In genomic region chr4:126977467-126977866, GRCm38 (mm10) we compare ENCODE assay signal across 8 mouse cellular contexts. TPM values are rescaled to one million over a fixed set of nuclear protein-coding genes. Genes with fewer than 3 reads are reported as not detected.
DNase-seq lines count a peak whose midpoint lies in the region; ATAC-seq lines count a peak whose summit lies in the region.

No protein-coding gene starts in this region.

- intact Hi-C loops in left cerebral cortex, postnatal 14 days (cut with DNase I) = no loop called here

- peak; percentile 9 for DNase-seq in cerebellum, adult 11 months
- DNase-seq in left cerebral cortex, postnatal 14 days (ENCODE audit: low spot score in 2 of 2) = peak; percentile 25 to 33
- DNase-seq in left cerebral cortex, adult 11 months (ENCODE audit: low spot score) = no peak
- peak; percentile 46 to 58 for DNase-seq in adrenal gland, postnatal 36 days
- DNase-seq in kidney, postnatal 14 days = peak; percentile 47
- DNase-seq in thymus, postnatal 0 days (ENCODE audit: low spot score) = peak; percentile 19
- DNase-seq in urinary bladder, adult 2 months (ENCODE audit: low spot score) = no peak

- no peak for ATAC-seq in cerebellum, adult (ENCODE audit: insufficient number of reproducible peaks, low FRiP score, low TSS enrichment)

RNA-seq across cellular contexts. Expression of gene Zmym4, which starts 9.5 kb away (rescaled TPM):
- total RNA-seq in left cerebral cortex, postnatal 14 days (2021) = 10 to 100 TPM; 43.9 to 51.8 TPM
- total RNA-seq in adrenal gland, postnatal 36 days (2021) = 10 to 100 TPM; 42.9 to 46.7 TPM
- polyA plus RNA-seq in thymus, postnatal 0 days (2015; fragmentation: Nextera tagmentation; extraction: Ambion mirVana) = 12.0 and 14.3 TPM in 2 replicates
- 12.3 and 15.3 TPM in 2 replicates for polyA plus RNA-seq in urinary bladder, adult 2 months (2012; rRNA removed)

RNA-seq across cellular contexts. Expression of gene Sfpq, which starts 43.7 kb away (rescaled TPM):
- 100 to 1,000 TPM; 260 to 278 TPM for total RNA-seq in left cerebral cortex, postnatal 14 days (2021)
- total RNA-seq in adrenal gland, postnatal 36 days (2021) = 100 to 1,000 TPM; 145 to 225 TPM
- 112 and 127 TPM in 2 replicates for polyA plus RNA-seq in thymus, postnatal 0 days (2015; fragmentation: Nextera tagmentation; extraction: Ambion mirVana)
- polyA plus RNA-seq in urinary bladder, adult 2 months (2012; rRNA removed) = 52.3 and 88.8 TPM in 2 replicates

Comparison
In these comparisons a context has a peak if more than half of its experiments do, and no peak if none do; other contexts are left out.
1. DNase-seq: peak in cerebellum, adult 11 months (single experiment), left cerebral cortex, postnatal 14 days (2 of 2), adrenal gland, postnatal 36 days (2 of 2), kidney, postnatal 14 days (single experiment) and thymus, postnatal 0 days (single experiment); none in left cerebral cortex, adult 11 months (single experiment) and urinary bladder, adult 2 months (single experiment).